Mouse (Mus musculus): Measurements from ENCODE around the gene Matk. TPM values are rescaled to one million over a fixed set of nuclear protein-coding genes. Genes with fewer than 3 reads are reported as not detected.

The Matk gene
- polyA plus RNA-seq, 1 experiment from 2014 or later = 1.7 TPM

- no peak overlapping the region for H3K4me2 ChIP-seq
- peaks cover 8% of the 10 kb centered on the region for H3K4me1 ChIP-seq (ENCODE audit: control insufficient read depth, insufficient read depth, low read length)
- no peak overlapping the region for H3K9ac ChIP-seq (ENCODE audit: low read depth, low read length)
- no peaks in the 10 kb centered on the region for H3K9me3 ChIP-seq (replicated peaks; ENCODE audit: control insufficient read depth, low read length)
- no peaks in the 10 kb centered on the region for H3K36me3 ChIP-seq (ENCODE audit: control insufficient read depth, insufficient read depth, low read length)
- peaks cover 40% of the 10 kb centered on the region for H3K27me3 ChIP-seq (ENCODE audit: control insufficient read depth, insufficient read depth, low read length)
- H3K4me3 ChIP-seq (ENCODE audit: low read depth, low read length) = no peak overlapping the region
- 79% methylated on average over 12 of the region's 12 CpGs for WGBS (ENCODE audit: insufficient replicate concordance)
- H3K27ac ChIP-seq (ENCODE audit: low read depth, low read length) = no peak overlapping the region
- ATAC-seq (replicated peaks; ENCODE audit: insufficient number of reproducible peaks, low FRiP score, low TSS enrichment) = no peak
These were observed 16.1 kb upstream of the Matk start for GRCm38 (mm10) chr10:81236471-81237268.

GRCm38 (mm10) chr10:81238618-81239017 is 14.1 kb upstream of the Matk start:
- 68% methylated on average over 2 of the region's 2 CpGs for WGBS (ENCODE audit: insufficient replicate concordance)
- Histone ChIP-seq H3K27ac (ENCODE audit: low read depth, low read length) (no peak overlapping the region), H3K4me3 (ENCODE audit: low read depth, low read length) (no peak overlapping the region), H3K27me3 (ENCODE audit: control insufficient read depth, insufficient read depth, low read length) (peaks cover 55% of the 10 kb centered on the region), H3K4me1 (ENCODE audit: control insufficient read depth, insufficient read depth, low read length) (peaks cover 5% of the 10 kb centered on the region), H3K9me3 (replicated peaks; ENCODE audit: control insufficient read depth, low read length) (no peaks in the 10 kb centered on the region), H3K4me2 (no peak overlapping the region), H3K36me3 (ENCODE audit: control insufficient read depth, insufficient read depth, low read length) (no peaks in the 10 kb centered on the region), H3K9ac (ENCODE audit: low read depth, low read length) (no peak overlapping the region)
- ATAC-seq (replicated peaks; ENCODE audit: insufficient number of reproducible peaks, low FRiP score, low TSS enrichment) = no peak

DNA sequence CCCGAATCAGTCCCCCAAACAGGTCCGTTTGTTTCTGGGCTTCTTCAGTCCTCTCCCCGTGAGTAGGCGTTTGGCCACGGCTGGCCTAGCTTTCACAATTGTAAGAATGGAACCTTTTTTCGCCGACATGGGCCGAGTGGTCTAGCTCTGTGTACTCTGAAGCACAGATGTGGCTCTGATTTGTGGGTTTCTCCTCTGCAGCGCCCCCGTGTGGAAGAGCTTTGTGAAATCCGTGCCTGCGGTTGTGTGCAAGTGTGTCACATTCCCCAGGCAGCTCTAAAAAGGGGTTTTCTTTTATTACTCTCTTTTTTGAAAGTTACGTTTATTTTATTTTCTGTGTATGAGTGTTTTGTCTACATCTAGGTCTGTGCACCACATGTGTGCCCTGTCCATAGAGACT is 11.9 kb upstream of the Matk start:
- Histone ChIP-seq H3K4me2 (no peak overlapping the region), H3K36me3 (ENCODE audit: control insufficient read depth, insufficient read depth, low read length) (no peaks in the 10 kb centered on the region), H3K9me3 (replicated peaks; ENCODE audit: control insufficient read depth, low read length) (no peaks in the 10 kb centered on the region), H3K27ac (ENCODE audit: low read depth, low read length) (no peak overlapping the region), H3K27me3 (ENCODE audit: control insufficient read depth, insufficient read depth, low read length) (peaks cover 57% of the 10 kb centered on the region), H3K9ac (ENCODE audit: low read depth, low read length) (no peak overlapping the region), H3K4me3 (ENCODE audit: low read depth, low read length) (no peak overlapping the region), H3K4me1 (ENCODE audit: control insufficient read depth, insufficient read depth, low read length) (peaks cover 5% of the 10 kb centered on the region)
- 25% methylated on average over 13 of the region's 13 CpGs for WGBS (ENCODE audit: insufficient replicate concordance)
- no peak for ATAC-seq (replicated peaks; ENCODE audit: insufficient number of reproducible peaks, low FRiP score, low TSS enrichment)

GRCm38 (mm10) chr10:81242021-81242420 is 10.7 kb upstream of the Matk start:
- peaks cover 53% of the 10 kb centered on the region for H3K27me3 ChIP-seq (ENCODE audit: control insufficient read depth, insufficient read depth, low read length)
- no peak overlapping the region for H3K27ac ChIP-seq (ENCODE audit: low read depth, low read length)
- H3K36me3 ChIP-seq (ENCODE audit: control insufficient read depth, insufficient read depth, low read length) = no peaks in the 10 kb centered on the region
- peaks cover 5% of the 10 kb centered on the region for H3K4me1 ChIP-seq (ENCODE audit: control insufficient read depth, insufficient read depth, low read length)
- H3K4me2 ChIP-seq = no peak overlapping the region
- ATAC-seq (replicated peaks; ENCODE audit: insufficient number of reproducible peaks, low FRiP score, low TSS enrichment) = no peak
- H3K9me3 ChIP-seq (replicated peaks; ENCODE audit: control insufficient read depth, low read length) = no peaks in the 10 kb centered on the region
- 82% methylated on average over 16 of the region's 16 CpGs for WGBS (ENCODE audit: insufficient replicate concordance)
- H3K9ac ChIP-seq (ENCODE audit: low read depth, low read length) = no peak overlapping the region
- H3K4me3 ChIP-seq (ENCODE audit: low read depth, low read length) = no peak overlapping the region

- Histone ChIP-seq H3K27me3 (ENCODE audit: control insufficient read depth, insufficient read depth, low read length) (peaks cover 42% of the 10 kb centered on the region), H3K4me3 (ENCODE audit: low read depth, low read length) (no peak overlapping the region), H3K4me2 (no peak overlapping the region), H3K9me3 (replicated peaks; ENCODE audit: control insufficient read depth, low read length) (no peaks in the 10 kb centered on the region), H3K9ac (ENCODE audit: low read depth, low read length) (no peak overlapping the region), H3K4me1 (ENCODE audit: control insufficient read depth, insufficient read depth, low read length) (peaks cover 5% of the 10 kb centered on the region), H3K36me3 (ENCODE audit: control insufficient read depth, insufficient read depth, low read length) (no peaks in the 10 kb centered on the region), H3K27ac (ENCODE audit: low read depth, low read length) (no peak overlapping the region)
- no peak for ATAC-seq (replicated peaks; ENCODE audit: insufficient number of reproducible peaks, low FRiP score, low TSS enrichment)
- 64% methylated on average over 4 of the region's 4 CpGs for WGBS (ENCODE audit: insufficient replicate concordance)
These were observed 8.6 kb upstream of the Matk start for GRCm38 (mm10) chr10:81244146-81244545.

GRCm38 (mm10) chr10:81244595-81244994 is 8.1 kb upstream of the Matk start:
- no peak overlapping the region for H3K27ac ChIP-seq (ENCODE audit: low read depth, low read length)
- no peaks in the 10 kb centered on the region for H3K36me3 ChIP-seq (ENCODE audit: control insufficient read depth, insufficient read depth, low read length)
- 15% methylated on average over 17 of the region's 17 CpGs for WGBS (ENCODE audit: insufficient replicate concordance)
- H3K27me3 ChIP-seq (ENCODE audit: control insufficient read depth, insufficient read depth, low read length) = peaks cover 37% of the 10 kb centered on the region
- no peak overlapping the region for H3K9ac ChIP-seq (ENCODE audit: low read depth, low read length)
- H3K4me3 ChIP-seq (ENCODE audit: low read depth, low read length) = no peak overlapping the region
- H3K4me2 ChIP-seq = no peak overlapping the region
- H3K4me1 ChIP-seq (ENCODE audit: control insufficient read depth, insufficient read depth, low read length) = peaks cover 5% of the 10 kb centered on the region
- no peaks in the 10 kb centered on the region for H3K9me3 ChIP-seq (replicated peaks; ENCODE audit: control insufficient read depth, low read length)
- ATAC-seq (replicated peaks; ENCODE audit: insufficient number of reproducible peaks, low FRiP score, low TSS enrichment) = no peak

- Histone ChIP-seq H3K4me3 (ENCODE audit: low read depth, low read length) (no peak overlapping the region), H3K27ac (ENCODE audit: low read depth, low read length) (no peak overlapping the region), H3K9ac (ENCODE audit: low read depth, low read length) (no peak overlapping the region), H3K36me3 (ENCODE audit: control insufficient read depth, insufficient read depth, low read length) (no peaks in the 10 kb centered on the region), H3K27me3 (ENCODE audit: control insufficient read depth, insufficient read depth, low read length) (peaks cover 32% of the 10 kb centered on the region), H3K4me1 (ENCODE audit: control insufficient read depth, insufficient read depth, low read length) (peaks cover under 1% of the 10 kb centered on the region), H3K9me3 (replicated peaks; ENCODE audit: control insufficient read depth, low read length) (no peaks in the 10 kb centered on the region), H3K4me2 (no peak overlapping the region)
- ATAC-seq (replicated peaks; ENCODE audit: insufficient number of reproducible peaks, low FRiP score, low TSS enrichment) = no peak
- 86% methylated on average over 6 of the region's 6 CpGs for WGBS (ENCODE audit: insufficient replicate concordance)
These were observed 7.6 kb upstream of the Matk start for GRCm38 (mm10) chr10:81245166-81245565.

DNA sequence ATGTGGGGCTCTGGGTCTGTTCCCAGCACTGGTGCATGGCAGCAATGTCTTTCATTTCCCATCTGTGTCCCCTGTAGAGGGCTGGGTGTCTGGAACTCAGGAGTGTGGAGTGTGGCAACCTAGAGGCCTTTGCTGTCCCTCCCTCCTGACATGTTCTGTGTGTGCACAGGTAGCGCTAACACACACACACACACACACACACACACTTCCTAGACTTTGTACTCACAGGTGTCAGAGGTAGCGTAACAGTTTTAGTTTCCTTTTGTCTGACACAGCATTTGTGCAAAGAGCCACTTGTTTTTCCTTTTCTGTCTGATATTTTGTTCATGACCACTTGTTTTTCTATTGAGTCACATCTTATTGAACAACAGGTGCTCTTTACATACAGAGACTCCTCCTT is 4.9 kb upstream of the Matk start:
- H3K9me3 ChIP-seq (replicated peaks; ENCODE audit: control insufficient read depth, low read length) = no peaks in the 10 kb centered on the region
- H3K27me3 ChIP-seq (ENCODE audit: control insufficient read depth, insufficient read depth, low read length) = peaks cover 31% of the 10 kb centered on the region
- H3K9ac ChIP-seq (ENCODE audit: low read depth, low read length) = no peak overlapping the region
- no peak overlapping the region for H3K4me3 ChIP-seq (ENCODE audit: low read depth, low read length)
- ATAC-seq (replicated peaks; ENCODE audit: insufficient number of reproducible peaks, low FRiP score, low TSS enrichment) = no peak
- WGBS (ENCODE audit: insufficient replicate concordance) = 88% methylated on average over 2 of the region's 2 CpGs
- H3K4me1 ChIP-seq (ENCODE audit: control insufficient read depth, insufficient read depth, low read length) = no peaks in the 10 kb centered on the region
- no peak overlapping the region for H3K27ac ChIP-seq (ENCODE audit: low read depth, low read length)
- no peaks in the 10 kb centered on the region for H3K36me3 ChIP-seq (ENCODE audit: control insufficient read depth, insufficient read depth, low read length)
- H3K4me2 ChIP-seq = no peak overlapping the region

DNA sequence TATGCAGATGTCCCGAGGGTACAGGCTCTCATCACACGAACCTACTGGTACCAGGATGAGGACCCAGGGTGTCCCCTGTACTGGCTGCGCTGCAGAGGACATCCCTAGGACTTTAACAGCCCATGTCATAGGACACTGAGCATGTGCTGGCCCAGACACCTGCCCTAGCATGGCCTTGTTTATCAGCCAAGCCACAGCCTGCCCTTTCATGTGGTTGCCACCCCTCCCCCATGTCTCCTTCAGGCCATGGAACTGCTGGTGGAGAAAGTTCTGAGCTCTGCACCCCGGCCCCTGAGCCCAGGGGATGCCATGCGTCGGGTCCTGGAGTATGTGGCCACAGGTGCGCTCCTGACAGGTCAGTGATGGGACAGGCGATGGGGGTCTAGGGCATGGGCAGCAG is 3.3 kb upstream of the Matk start:
- WGBS (ENCODE audit: insufficient replicate concordance) = 74% methylated on average over 8 of the region's 8 CpGs
- Histone ChIP-seq H3K4me3 (ENCODE audit: low read depth, low read length) (no peak overlapping the region), H3K4me2 (no peak overlapping the region), H3K9ac (ENCODE audit: low read depth, low read length) (no peak overlapping the region), H3K4me1 (ENCODE audit: control insufficient read depth, insufficient read depth, low read length) (0 out of 2 replicates have a peak, but pooled peaks cover 3% of the 10 kb centered on the region), H3K36me3 (ENCODE audit: control insufficient read depth, insufficient read depth, low read length) (no peaks in the 10 kb centered on the region), H3K27me3 (ENCODE audit: control insufficient read depth, insufficient read depth, low read length) (peaks cover 38% of the 10 kb centered on the region), H3K27ac (ENCODE audit: low read depth, low read length) (no peak overlapping the region), H3K9me3 (replicated peaks; ENCODE audit: control insufficient read depth, low read length) (no peaks in the 10 kb centered on the region)
- ATAC-seq (replicated peaks; ENCODE audit: insufficient number of reproducible peaks, low FRiP score, low TSS enrichment) = no peak

Data from heart, embryonic 11.5 days (tissue).